Mouse (Mus musculus) embryonic facial prominence, embryonic 15.5 days (tissue): ENCODE data around the gene Arhgap24. TPM values are rescaled to one million over a fixed set of nuclear protein-coding genes. Genes with fewer than 3 reads are reported as not detected.

Experiments
- ATAC-seq: fragments of 200-750 bp; cut with Nextera tagmentation; 2 replicates; pipeline ENCODE4 v1.8.0; 2017; ENCODE audit warnings: low read depth, moderate TSS enrichment; ENCODE audit not compliant: insufficient number of reproducible peaks, low FRiP score, low TSS enrichment
- H3K27ac ChIP-seq: fragments of 300-500 bp; sonication (generic); replicated peaks from 2 replicates; pipeline ENCODE4 v1.5.1; 2015; ENCODE audit warnings: mild to moderate bottlenecking, inconsistent platforms
- H3K27me3 ChIP-seq: fragments of 300-500 bp; sonication (generic); 2 replicates; pipeline ENCODE4 v1.6.1; 2015; ENCODE audit warnings: inconsistent platforms
- H3K36me3 ChIP-seq: fragments of 300-500 bp; sonication (generic); 2 replicates; pipeline ENCODE4 v1.6.1; 2015; ENCODE audit warnings: mild to moderate bottlenecking, inconsistent platforms
- H3K4me1 ChIP-seq: fragments of 300-500 bp; sonication (generic); 2 replicates; pipeline ENCODE4 v1.6.1; 2015; ENCODE audit warnings: inconsistent platforms
- H3K4me2 ChIP-seq: fragments of 300-500 bp; sonication (generic); replicated peaks from 2 replicates; pipeline ENCODE4 v1.6.1; 2015; ENCODE audit warnings: mild to moderate bottlenecking, inconsistent platforms
- H3K4me3 ChIP-seq: fragments of 300-500 bp; sonication (generic); replicated peaks from 2 replicates; pipeline ENCODE4 v1.5.1; 2015; ENCODE audit warnings: mild to moderate bottlenecking, inconsistent platforms
- H3K9ac ChIP-seq: fragments of 300-500 bp; sonication (generic); 2 replicates; pipeline ENCODE4 v1.6.1; 2015; ENCODE audit warnings: inconsistent platforms
- H3K9me3 ChIP-seq: fragments of 300-500 bp; sonication (generic); replicated peaks from 2 replicates; pipeline ENCODE4 v1.6.1; 2016; ENCODE audit warnings: inconsistent platforms
- WGBS: fragments of 180-500 bp; shearing (Covaris S2); methylation state at CpG from one replicate; pipeline ENCODE4 v1.1.7; 2015; 5-methylcytosine and 5-hydroxymethylcytosine counted together
- polyA plus RNA-seq: library from polyadenylated mRNA; unstranded; fragments of >200 nt; fragmentation: Nextera tagmentation; extraction: Ambion mirVana; gene quantifications from 2 replicates; pipeline ENCODE4 v1.2.1, GENCODE M21; 2015

Gene Arhgap24
- polyA plus RNA-seq, 1 experiment from 2014 or later: 34.0 TPM

DNA sequence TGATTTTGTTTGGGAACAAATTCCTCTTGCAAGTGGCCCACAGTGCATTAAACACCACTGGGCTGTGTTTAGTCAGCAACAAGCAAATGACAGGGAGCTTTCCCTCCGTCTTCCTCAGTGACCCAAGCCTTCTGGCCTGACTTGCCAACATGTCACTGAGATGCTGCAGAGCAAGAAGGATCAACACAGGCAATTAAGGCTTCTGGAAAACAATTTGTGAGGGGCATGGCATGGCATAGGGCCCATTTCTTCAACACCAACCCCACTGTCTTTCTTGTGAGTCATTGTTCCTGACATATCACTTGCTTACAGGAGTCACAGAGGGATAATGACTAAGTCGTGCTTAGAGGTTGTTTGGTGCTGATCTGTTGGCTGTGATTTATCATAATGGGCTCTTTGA is 196.0 kb downstream of the Arhgap24 start:
- H3K4me2 ChIP-seq: no peak overlapping the region
- H3K9me3 ChIP-seq: no peaks in the 10 kb centered on the region
- no peak overlapping the region for H3K27ac ChIP-seq
- H3K27me3 ChIP-seq: no peaks in the 10 kb centered on the region
- H3K4me1 ChIP-seq: 0 out of 2 replicates have a peak, but pooled peaks cover 5% of the 10 kb centered on the region
- WGBS: 40% methylated on average over 2 of the region's 2 CpGs
- H3K36me3 ChIP-seq: no peaks in the 10 kb centered on the region
- ATAC-seq: no peak
- H3K9ac ChIP-seq: no peak overlapping the region
- H3K4me3 ChIP-seq: no peak overlapping the region

DNA sequence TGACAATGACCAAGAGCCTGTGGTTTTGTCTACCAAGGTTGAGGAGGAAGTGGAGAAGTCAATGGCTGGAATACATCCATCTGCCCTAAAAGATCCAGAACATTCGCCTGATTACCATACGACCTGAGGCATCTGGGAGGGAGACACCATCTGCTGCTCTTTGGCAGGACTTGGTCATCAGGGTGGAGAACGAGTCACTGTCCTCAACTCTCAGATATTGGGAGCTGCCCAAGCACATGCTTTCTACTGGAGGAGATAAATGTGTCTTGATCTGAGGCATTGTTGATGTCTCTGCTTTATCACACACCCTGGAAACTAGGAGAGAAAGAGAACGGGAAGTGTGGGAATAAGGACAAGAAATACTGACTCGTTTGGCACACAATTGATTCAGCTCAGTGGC is 206.5 kb downstream of the Arhgap24 start:
- Histone ChIP-seq H3K27ac (no peak overlapping the region), H3K4me3 (no peak overlapping the region), H3K4me1 (no peaks in the 10 kb centered on the region), H3K9me3 (no peaks in the 10 kb centered on the region), H3K9ac (no peak overlapping the region), H3K4me2 (no peak overlapping the region), H3K27me3 (no peaks in the 10 kb centered on the region), H3K36me3 (no peaks in the 10 kb centered on the region)
- 73% methylated on average over 5 of the region's 5 CpGs for WGBS
- ATAC-seq: no peak

DNA sequence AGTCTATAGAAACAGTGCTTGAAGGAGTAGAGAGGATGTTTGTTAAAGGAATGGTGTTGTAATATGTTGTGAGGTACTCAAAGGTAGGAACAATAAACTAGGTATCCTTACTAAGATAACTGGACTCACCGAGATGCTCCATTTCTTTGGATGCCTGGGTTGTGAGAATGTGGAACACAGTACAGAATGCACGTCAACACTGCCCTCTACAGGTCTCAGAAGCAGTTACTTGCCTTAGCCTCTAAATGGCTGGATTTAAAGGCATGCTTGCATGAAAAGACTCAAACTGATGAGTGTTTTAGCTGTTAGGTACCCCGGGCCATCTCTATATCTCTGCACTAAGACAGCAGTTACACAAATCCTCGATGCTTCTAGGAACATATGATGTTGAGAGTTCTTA is 211.3 kb downstream of the Arhgap24 start:
- no peak overlapping the region for H3K4me2 ChIP-seq
- no peaks in the 10 kb centered on the region for H3K36me3 ChIP-seq
- no peak overlapping the region for H3K4me3 ChIP-seq
- H3K4me1 ChIP-seq: 0 out of 2 replicates have a peak, but pooled peaks cover 2% of the 10 kb centered on the region
- 14% methylated on average over 4 of the region's 4 CpGs for WGBS
- H3K9me3 ChIP-seq: no peaks in the 10 kb centered on the region
- no peaks in the 10 kb centered on the region for H3K27me3 ChIP-seq
- no peak overlapping the region for H3K27ac ChIP-seq
- H3K9ac ChIP-seq: no peak overlapping the region
- 0 out of 2 replicates have a peak, but pooled peaks have one; percentile 57 for ATAC-seq

DNA sequence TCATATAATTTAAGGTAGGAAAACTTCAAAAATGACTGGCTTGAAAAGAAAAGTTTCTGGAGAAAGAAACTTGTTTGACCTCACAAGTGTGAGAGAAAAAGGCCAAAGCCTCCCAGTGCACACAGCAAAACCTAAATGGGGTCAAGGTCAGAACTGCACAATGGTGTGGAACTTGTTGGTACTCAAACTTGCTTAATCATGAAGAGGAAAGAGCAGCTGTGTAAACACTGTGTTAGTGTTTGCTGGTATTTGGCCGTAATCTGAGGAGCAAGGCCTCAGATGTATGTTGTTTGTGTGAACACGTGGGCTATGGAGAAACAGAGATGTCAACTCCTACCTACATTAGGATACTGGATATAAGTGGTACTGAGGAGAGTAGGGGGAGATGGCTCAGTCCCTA is 212.0 kb downstream of the Arhgap24 start:
- 70% methylated on average over 2 of the region's 2 CpGs for WGBS
- H3K36me3 ChIP-seq: no peaks in the 10 kb centered on the region
- no peak overlapping the region for H3K4me3 ChIP-seq
- H3K27ac ChIP-seq: no peak overlapping the region
- 0 out of 2 replicates have a peak, but pooled peaks cover 3% of the 10 kb centered on the region for H3K4me1 ChIP-seq
- no peak overlapping the region for H3K4me2 ChIP-seq
- no peaks in the 10 kb centered on the region for H3K27me3 ChIP-seq
- no peak for ATAC-seq
- H3K9me3 ChIP-seq: no peaks in the 10 kb centered on the region
- no peak overlapping the region for H3K9ac ChIP-seq

DNA sequence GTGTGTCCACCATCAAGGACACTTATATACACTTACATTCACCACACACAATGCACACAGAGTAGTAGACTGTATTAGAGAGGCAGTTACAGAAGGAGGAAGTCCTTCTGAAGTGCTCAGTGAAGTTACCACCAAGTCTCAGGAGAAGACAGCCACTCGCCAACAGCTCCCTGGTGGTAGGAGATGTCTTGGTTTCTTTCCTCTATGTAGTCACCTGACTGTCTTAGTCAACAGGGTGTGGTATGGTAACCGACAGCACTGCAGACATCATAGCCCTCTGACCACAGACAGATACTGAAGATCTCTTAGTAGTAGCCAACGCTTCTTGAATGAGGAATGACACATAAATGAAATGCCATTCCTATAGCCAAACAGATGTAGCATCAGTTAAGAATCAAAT is 212.7 kb downstream of the Arhgap24 start:
- no peak for ATAC-seq
- no peak overlapping the region for H3K4me2 ChIP-seq
- no peak overlapping the region for H3K9ac ChIP-seq
- H3K4me3 ChIP-seq: no peak overlapping the region
- 83% methylated on average over 3 of the region's 3 CpGs for WGBS
- no peaks in the 10 kb centered on the region for H3K27me3 ChIP-seq
- no peak overlapping the region for H3K27ac ChIP-seq
- no peaks in the 10 kb centered on the region for H3K36me3 ChIP-seq
- 0 out of 2 replicates have a peak, but pooled peaks cover 3% of the 10 kb centered on the region for H3K4me1 ChIP-seq
- no peaks in the 10 kb centered on the region for H3K9me3 ChIP-seq

DNA sequence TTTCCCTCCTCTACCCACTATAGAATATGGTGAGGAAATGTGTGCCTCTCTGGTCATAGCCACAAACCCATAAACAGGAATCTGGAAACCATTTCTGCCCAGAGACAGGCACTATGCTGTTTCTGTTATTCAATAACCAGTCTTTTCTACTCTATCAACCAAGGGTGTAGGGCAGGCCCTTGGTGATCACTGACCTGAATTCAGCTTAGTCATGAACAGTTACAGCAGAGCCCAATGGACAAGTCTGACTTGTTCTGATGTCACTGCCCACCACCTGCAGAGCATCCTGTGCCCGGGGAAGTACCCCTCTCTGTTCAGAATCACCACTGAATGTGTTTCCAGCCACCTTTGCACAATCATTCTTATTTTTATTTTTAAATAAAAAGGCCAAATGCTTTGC is 216.6 kb downstream of the Arhgap24 start:
- H3K4me1 ChIP-seq: 0 out of 2 replicates have a peak, but pooled peaks cover 3% of the 10 kb centered on the region
- no peak overlapping the region for H3K4me3 ChIP-seq
- no peak overlapping the region for H3K4me2 ChIP-seq
- H3K9ac ChIP-seq: no peak overlapping the region
- H3K27ac ChIP-seq: no peak overlapping the region
- 86% methylated on average over 1 of the region's 1 CpGs for WGBS
- no peaks in the 10 kb centered on the region for H3K9me3 ChIP-seq
- H3K27me3 ChIP-seq: no peaks in the 10 kb centered on the region
- ATAC-seq: no peak
- H3K36me3 ChIP-seq: no peaks in the 10 kb centered on the region

DNA sequence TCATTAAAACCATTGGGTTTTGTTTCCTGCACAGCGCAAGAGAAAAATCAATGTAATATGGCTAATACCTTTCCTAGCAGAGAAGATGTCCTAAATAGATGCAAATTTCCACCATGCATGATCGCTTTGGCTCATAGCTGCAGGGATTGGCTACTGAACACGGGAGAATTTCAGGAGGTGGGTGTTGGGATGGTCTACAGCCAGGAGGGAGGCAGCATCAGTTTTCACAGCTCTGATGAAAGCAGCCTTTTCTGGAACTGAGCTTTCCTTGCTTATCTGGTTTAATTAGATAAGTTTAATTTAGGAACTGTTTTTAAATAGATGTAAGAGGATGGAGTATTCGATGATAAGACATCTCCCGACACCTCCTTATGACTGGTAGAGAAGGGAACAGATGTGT is 217.2 kb downstream of the Arhgap24 start:
- Histone ChIP-seq H3K27ac (no peak overlapping the region), H3K9ac (no peak overlapping the region), H3K9me3 (no peaks in the 10 kb centered on the region), H3K36me3 (no peaks in the 10 kb centered on the region), H3K4me2 (no peak overlapping the region), H3K4me3 (no peak overlapping the region), H3K4me1 (0 out of 2 replicates have a peak, but pooled peaks cover 3% of the 10 kb centered on the region), H3K27me3 (no peaks in the 10 kb centered on the region)
- no peak for ATAC-seq
- WGBS: 82% methylated on average over 5 of the region's 5 CpGs

DNA sequence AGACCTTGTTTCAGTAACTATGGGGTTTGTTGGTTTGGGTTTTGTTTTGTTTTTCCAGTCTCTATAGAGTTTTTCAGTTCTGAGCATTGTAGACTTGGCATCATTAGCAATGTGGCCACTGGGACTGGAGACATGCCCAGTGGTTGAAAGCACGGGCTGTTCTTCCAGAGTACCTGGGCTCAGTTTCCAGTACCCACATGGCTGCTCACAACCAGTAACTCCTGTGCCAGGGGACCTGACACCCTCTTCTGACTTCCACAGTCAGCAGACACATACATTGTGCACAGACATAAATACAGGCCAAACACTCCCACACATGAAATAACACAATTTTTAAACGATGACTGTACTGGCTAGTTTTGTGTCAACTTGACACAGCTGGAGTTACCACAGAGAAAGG is 217.7 kb downstream of the Arhgap24 start:
- Histone ChIP-seq H3K27me3 (no peaks in the 10 kb centered on the region), H3K9me3 (no peaks in the 10 kb centered on the region), H3K9ac (no peak overlapping the region), H3K27ac (no peak overlapping the region), H3K36me3 (no peaks in the 10 kb centered on the region), H3K4me2 (no peak overlapping the region), H3K4me1 (0 out of 2 replicates have a peak, but pooled peaks cover 6% of the 10 kb centered on the region), H3K4me3 (no peak overlapping the region)
- 83% methylated on average over 2 of the region's 2 CpGs for WGBS
- ATAC-seq: no peak

DNA sequence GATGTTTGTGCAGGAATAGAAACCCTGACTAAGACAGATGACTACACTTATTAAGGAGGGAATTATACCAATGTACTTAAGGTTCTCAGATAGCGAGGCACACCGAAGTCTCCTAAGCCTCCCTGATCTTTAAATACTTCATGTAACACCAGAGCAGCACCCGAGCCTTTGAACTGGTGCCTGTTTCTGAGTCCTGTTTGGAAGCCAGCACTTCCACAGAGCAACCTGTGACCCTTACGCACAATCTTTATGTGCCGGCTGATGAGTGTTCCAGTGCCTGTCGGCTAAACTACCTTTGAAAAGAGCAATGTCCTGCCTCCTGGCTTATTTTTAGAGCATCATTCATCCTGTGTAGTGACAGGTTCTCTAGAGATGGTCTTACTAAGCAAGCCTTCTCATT is 221.4 kb downstream of the Arhgap24 start:
- 88% methylated on average over 6 of the region's 6 CpGs for WGBS
- Histone ChIP-seq H3K4me3 (no peak overlapping the region), H3K36me3 (no peaks in the 10 kb centered on the region), H3K27ac (no peak overlapping the region), H3K27me3 (no peaks in the 10 kb centered on the region), H3K4me2 (no peak overlapping the region), H3K9me3 (no peaks in the 10 kb centered on the region), H3K4me1 (peaks cover 10% of the 10 kb centered on the region; the same call in 1 of the 2 replicates), H3K9ac (no peak overlapping the region)
- ATAC-seq: no peak

DNA sequence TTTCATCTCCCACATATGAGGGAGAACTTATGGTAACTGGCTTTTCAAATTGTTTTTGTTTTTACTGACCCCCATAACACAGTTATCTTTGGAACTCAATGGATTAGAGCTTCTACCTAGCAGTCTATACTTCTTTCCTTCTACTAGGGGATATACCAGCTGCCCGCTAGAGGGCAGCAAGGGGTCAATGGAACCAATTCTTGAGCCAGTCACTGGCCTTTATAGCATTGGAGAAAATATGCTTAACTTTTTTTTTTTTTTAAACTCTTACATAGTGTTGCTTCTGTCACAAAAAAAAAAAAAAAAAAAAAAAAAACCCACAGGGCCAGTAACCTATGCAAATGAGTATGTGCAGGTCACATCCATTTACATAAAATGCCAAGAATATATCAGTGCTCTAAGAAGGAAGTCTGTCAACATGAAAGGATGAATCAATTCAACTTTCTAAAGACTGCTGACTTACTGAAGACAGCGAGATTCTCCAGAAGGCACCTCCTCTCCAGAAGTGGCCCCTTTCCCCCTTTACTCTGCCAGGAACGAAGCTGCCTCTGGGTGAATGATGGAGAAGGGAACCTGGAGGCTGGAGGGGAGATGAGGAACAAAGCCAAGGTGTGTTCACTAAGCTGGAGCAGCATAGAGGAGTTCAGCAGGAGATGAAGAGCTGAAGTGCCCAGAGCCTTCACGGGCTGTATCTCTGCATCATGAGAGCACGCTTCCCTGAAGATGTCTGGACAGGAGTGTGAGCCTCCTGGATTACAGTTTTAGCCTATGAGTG is 222.3 kb downstream of the Arhgap24 start:
- Histone ChIP-seq H3K36me3 (no peaks in the 10 kb centered on the region), H3K9me3 (no peaks in the 10 kb centered on the region), H3K9ac (no peak overlapping the region), H3K4me2 (no peak overlapping the region), H3K4me1 (peaks cover 10% of the 10 kb centered on the region; the same call in 1 of the 2 replicates), H3K27ac (no peak overlapping the region), H3K27me3 (no peaks in the 10 kb centered on the region), H3K4me3 (no peak overlapping the region)
- no peak for ATAC-seq
- WGBS: 60% methylated on average over 5 of the region's 5 CpGs

DNA sequence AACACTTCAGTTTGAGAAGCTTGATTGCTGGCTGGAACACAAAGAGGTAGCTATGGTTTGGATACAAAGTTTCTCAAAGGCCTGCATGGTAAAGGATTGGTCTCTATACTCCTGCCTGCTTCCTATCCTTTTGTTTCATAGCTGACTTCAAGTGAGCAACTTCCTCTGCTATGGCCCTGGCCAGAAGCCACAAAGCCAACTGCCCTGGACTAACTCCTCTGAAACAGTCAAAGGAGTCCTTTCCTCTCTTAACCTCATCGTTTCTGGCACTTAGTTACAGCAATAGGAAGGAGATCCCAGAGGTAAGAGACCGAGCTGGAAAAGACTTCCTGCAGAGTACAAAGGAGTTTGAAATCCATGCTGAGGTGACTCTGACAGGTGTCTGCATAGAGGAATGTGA is 224.0 kb downstream of the Arhgap24 start:
- no peak overlapping the region for H3K4me2 ChIP-seq

DNA sequence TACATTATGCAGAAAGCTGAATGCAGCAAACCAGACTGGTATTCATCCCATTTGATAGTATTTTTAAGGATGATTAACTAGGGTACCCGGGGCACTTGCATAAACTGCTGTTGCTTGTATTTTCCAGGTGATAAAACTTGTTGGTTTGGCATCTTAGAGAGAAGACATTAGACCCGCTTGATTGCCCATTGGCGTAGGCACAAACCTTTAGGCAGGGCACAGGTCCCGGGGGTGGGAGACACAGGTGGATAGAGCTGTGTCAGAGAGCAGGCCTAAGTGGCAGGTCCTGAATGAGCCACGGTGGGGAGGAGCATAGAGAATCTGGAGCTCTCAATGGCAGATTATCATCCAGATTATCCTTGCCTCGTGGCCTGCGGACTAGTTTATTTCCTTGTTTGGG is 229.1 kb downstream of the Arhgap24 start:
- no peaks in the 10 kb centered on the region for H3K27me3 ChIP-seq
- no peak for ATAC-seq
- no peaks in the 10 kb centered on the region for H3K9me3 ChIP-seq
- no peak overlapping the region for H3K4me3 ChIP-seq
- peaks cover 3% of the 10 kb centered on the region; the same call in 1 of the 2 replicates for H3K4me1 ChIP-seq
- 86% methylated on average over 7 of the region's 7 CpGs for WGBS
- no peak overlapping the region for H3K4me2 ChIP-seq
- H3K9ac ChIP-seq: no peak overlapping the region
- H3K36me3 ChIP-seq: no peaks in the 10 kb centered on the region
- H3K27ac ChIP-seq: no peak overlapping the region

More for the DNA sequence above, 224.0 kb downstream of the Arhgap24 start:
- H3K27ac ChIP-seq: no peak overlapping the region
- H3K4me3 ChIP-seq: no peak overlapping the region
- H3K36me3 ChIP-seq: no peaks in the 10 kb centered on the region
- no peak overlapping the region for H3K9ac ChIP-seq
- no peaks in the 10 kb centered on the region for H3K9me3 ChIP-seq
- no peak for ATAC-seq
- H3K4me1 ChIP-seq: peaks cover 10% of the 10 kb centered on the region; the same call in 1 of the 2 replicates
- H3K27me3 ChIP-seq: no peaks in the 10 kb centered on the region
- 35% methylated on average over 2 of the region's 2 CpGs for WGBS
